Mouse (Mus musculus) myocyte (in vitro differentiated cells): ENCODE results near the gene Ciz1. TPM values are rescaled to one million over a fixed set of nuclear protein-coding genes. Genes with fewer than 3 reads are reported as not detected.

Experiments
- H3K27me3 ChIP-seq: one replicate; pipeline ENCODE4 v1.6.1; 2011; ENCODE audit not compliant: control insufficient read depth, insufficient read depth, insufficient read length
- H3K36me3 ChIP-seq: one replicate; pipeline ENCODE4 v1.6.1; 2011; ENCODE audit not compliant: control insufficient read depth, insufficient read depth
- H3K4me2 ChIP-seq: one replicate; pipeline ENCODE4 v1.6.1; 2011; ENCODE audit warnings: low read depth, control low read depth
- H3K4me3 ChIP-seq: one replicate; pipeline ENCODE4 v1.5.1; 2011; ENCODE audit warnings: mild to moderate bottlenecking, control low read depth, moderate library complexity
- H3K79me2 ChIP-seq: one replicate; pipeline ENCODE4 v1.6.1; 2011; ENCODE audit not compliant: control insufficient read depth, insufficient read depth
- H3ac ChIP-seq: one replicate; pipeline ENCODE4 v1.6.1; 2011; ENCODE audit not compliant: control insufficient read depth, insufficient read length
- CEBPB ChIP-seq: IDR thresholded peaks from 2 replicates; pipeline ENCODE4 v1.6.1; 2011; ENCODE audit warnings: mild to moderate bottlenecking, moderate library complexity; ENCODE audit not compliant: poor library complexity, insufficient read depth, severe bottlenecking
- E2F4 ChIP-seq: IDR thresholded peaks from one replicate; pipeline ENCODE4 v1.6.1; 2011; ENCODE audit warnings: mild to moderate bottlenecking, control low read depth, moderate library complexity; ENCODE audit not compliant: insufficient read depth
- MAX ChIP-seq: IDR thresholded peaks from one replicate; pipeline ENCODE4 v1.6.1; 2011; ENCODE audit warnings: low read depth, mild to moderate bottlenecking, control low read depth
- MYOD1 ChIP-seq, 3 experiments: IDR thresholded peaks; one replicate each; pipeline ENCODE4 v1.6.1; 2011; ENCODE audit warnings: control low read depth in 2 of 3, low read depth in 2 of 3, mild to moderate bottlenecking in 2 of 3, moderate library complexity in 1 of 3; ENCODE audit not compliant: insufficient read length in 2 of 3, control insufficient read depth in 1 of 3
- MYOG ChIP-seq, 3 experiments: IDR thresholded peaks; one replicate each; pipeline ENCODE4 v1.6.1; 2011; ENCODE audit warnings: control low read depth in 2 of 3, low read depth in 2 of 3, mild to moderate bottlenecking in 2 of 3; ENCODE audit not compliant: insufficient read length in 2 of 3, control insufficient read depth in 1 of 3, insufficient read depth in 1 of 3
- POLR2A ChIP-seq: IDR thresholded peaks from one replicate; pipeline ENCODE4 v1.6.1; 2011; ENCODE audit warnings: low read depth, mild to moderate bottlenecking, control low read depth, moderate library complexity; ENCODE audit not compliant: insufficient read length
- POLR2AphosphoS2 ChIP-seq: IDR thresholded peaks from one replicate; pipeline ENCODE4 v1.6.1; 2011; ENCODE audit warnings: low read depth, control low read depth; ENCODE audit not compliant: insufficient read length
- REST ChIP-seq: IDR thresholded peaks from one replicate; pipeline ENCODE4 v1.6.1; 2011; ENCODE audit warnings: mild to moderate bottlenecking, control low read depth, moderate library complexity; ENCODE audit not compliant: insufficient read depth, insufficient read length
- SRF ChIP-seq: IDR thresholded peaks from one replicate; pipeline ENCODE4 v1.6.1; 2011; ENCODE audit warnings: low read depth; ENCODE audit not compliant: control insufficient read depth, insufficient read length
- TCF12 ChIP-seq: IDR thresholded peaks from one replicate; pipeline ENCODE4 v1.6.1; 2011; ENCODE audit warnings: mild to moderate bottlenecking, control low read depth; ENCODE audit not compliant: poor library complexity, insufficient read depth, severe bottlenecking
- TCF3 ChIP-seq: IDR thresholded peaks from one replicate; pipeline ENCODE4 v1.6.1; 2011; ENCODE audit warnings: low read depth, control low read depth; ENCODE audit not compliant: insufficient read length
- USF1 ChIP-seq: IDR thresholded peaks from one replicate; pipeline ENCODE4 v1.6.1; 2011; ENCODE audit warnings: low read depth, mild to moderate bottlenecking, control low read depth, moderate library complexity
- polyA plus RNA-seq: library from polyadenylated mRNA; unstranded; fragments of >200 nt; fragmentation: generic; extraction: Trizol; gene quantifications from one replicate; pipeline ENCODE4 v1.2.1, GENCODE M21; 2012; ENCODE audit warnings: missing spikeins

Ciz1 gene
- polyA plus RNA-seq, 1 experiment: 54.2 TPM

DNA sequence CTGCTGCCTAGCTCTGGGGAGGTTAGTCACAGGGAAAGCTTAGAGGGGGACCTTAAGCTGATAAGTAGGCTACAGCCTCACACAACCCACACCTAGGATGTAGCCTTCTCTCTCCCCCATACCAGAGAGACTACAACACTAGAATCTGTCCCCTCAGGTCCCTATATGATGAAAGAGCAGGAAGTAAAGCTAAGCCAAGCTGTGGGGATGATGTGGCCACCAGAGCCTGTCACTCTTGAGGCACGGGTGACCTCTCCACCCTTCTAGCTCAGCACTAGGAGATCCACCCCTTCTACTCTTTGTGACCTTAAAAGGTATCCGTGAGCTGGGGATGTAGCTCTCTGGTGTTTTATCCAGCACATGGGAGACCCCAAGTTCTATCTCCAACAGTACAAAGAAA lies 37.0 kb downstream of the Ciz1 start:
- no peak overlapping the region for H3ac ChIP-seq
- H3K79me2 ChIP-seq: no peaks in the 10 kb centered on the region
- H3K4me2 ChIP-seq: no peak overlapping the region
- no peak overlapping the region for H3K4me3 ChIP-seq
- H3K36me3 ChIP-seq: no peaks in the 10 kb centered on the region
- peaks cover 19% of the 10 kb centered on the region for H3K27me3 ChIP-seq
- TF ChIP-seq CEBPB: no peak
- no peak for TF ChIP-seq REST
- TF ChIP-seq E2F4: no peak
- no peak for TF ChIP-seq POLR2AphosphoS2
- no peak for TF ChIP-seq USF1
- TF ChIP-seq SRF: no peak

DNA sequence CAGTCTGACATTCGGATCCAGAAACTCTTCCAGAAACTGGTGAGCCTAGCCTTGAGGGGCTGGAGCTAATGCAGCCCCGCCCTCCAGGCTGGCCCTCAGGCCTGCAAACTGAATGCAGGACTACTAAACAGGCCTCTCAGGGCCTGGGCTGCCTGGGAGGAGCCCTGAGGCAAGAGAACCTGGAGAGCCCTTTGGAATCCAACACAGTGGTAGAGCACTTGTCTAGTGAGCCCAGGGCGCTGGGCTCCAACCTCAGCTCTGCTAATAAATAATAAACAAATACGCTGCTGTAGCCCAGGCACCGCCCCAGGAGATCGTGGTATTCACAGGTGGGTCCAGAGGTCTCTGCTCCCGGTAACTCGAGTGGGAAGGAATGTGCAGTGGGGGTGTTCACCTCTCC lies 38.7 kb downstream of the Ciz1 start:
- TF ChIP-seq TCF3: no peak
- no peak for TF ChIP-seq POLR2A
- no peak for TF ChIP-seq MAX
- TF ChIP-seq USF1: no peak
- TF ChIP-seq MYOG (IDR thresholded peaks at IDR 0.05; ENCODE audit: control insufficient read depth in 1 of 3, insufficient read depth in 1 of 3, insufficient read length in 2 of 3, low read depth in 2 of 3): no peak
- no peak for TF ChIP-seq MYOD1 (IDR thresholded peaks at IDR 0.05; ENCODE audit: control insufficient read depth in 1 of 3, insufficient read length in 2 of 3, low read depth in 2 of 3)
- no peak for TF ChIP-seq REST
- no peak for TF ChIP-seq TCF12
- no peak for TF ChIP-seq POLR2AphosphoS2
- TF ChIP-seq CEBPB: no peak
- TF ChIP-seq SRF: no peak
- TF ChIP-seq E2F4: no peak
- no peak overlapping the region for H3K4me3 ChIP-seq
- no peak overlapping the region for H3ac ChIP-seq
- H3K79me2 ChIP-seq: no peaks in the 10 kb centered on the region
- no peak overlapping the region for H3K4me2 ChIP-seq
- H3K27me3 ChIP-seq: peaks cover 12% of the 10 kb centered on the region
- no peaks in the 10 kb centered on the region for H3K36me3 ChIP-seq

GRCm38 (mm10) chr2:32392063-32392462 lies 39.9 kb downstream of the Ciz1 start:
- Histone ChIP-seq H3K36me3 (no peaks in the 10 kb centered on the region), H3K27me3 (peaks cover 7% of the 10 kb centered on the region), H3K79me2 (peaks cover 6% of the 10 kb centered on the region), H3K4me3 (no peak overlapping the region), H3K4me2 (no peak overlapping the region), H3ac (no peak overlapping the region)
- TF ChIP-seq POLR2AphosphoS2 (no peak), TCF3 (no peak), TCF12 (no peak), CEBPB (no peak), MYOD1 (IDR thresholded peaks at IDR 0.05; ENCODE audit: control insufficient read depth in 1 of 3, insufficient read length in 2 of 3, low read depth in 2 of 3) (no peak), MYOG (IDR thresholded peaks at IDR 0.05; ENCODE audit: control insufficient read depth in 1 of 3, insufficient read depth in 1 of 3, insufficient read length in 2 of 3, low read depth in 2 of 3) (no peak), E2F4 (no peak), USF1 (no peak), SRF (no peak), REST (no peak), POLR2A (no peak), MAX (no peak)

- H3K27me3 ChIP-seq: no peaks in the 10 kb centered on the region
- peak overlapping the region; percentile 59 for H3ac ChIP-seq
- H3K4me2 ChIP-seq: peak overlapping the region; percentile 91
- H3K36me3 ChIP-seq: no peaks in the 10 kb centered on the region
- H3K4me3 ChIP-seq: peak overlapping the region; percentile 83
- TF ChIP-seq CEBPB (no peak), SRF (no peak), POLR2A (no peak), REST (no peak), TCF3 (no peak), MYOD1 (IDR thresholded peaks at IDR 0.05; ENCODE audit: control insufficient read depth in 1 of 3, insufficient read length in 2 of 3, low read depth in 2 of 3) (no peak), POLR2AphosphoS2 (no peak), MYOG (IDR thresholded peaks at IDR 0.05; ENCODE audit: control insufficient read depth in 1 of 3, insufficient read depth in 1 of 3, insufficient read length in 2 of 3, low read depth in 2 of 3) (no peak)
- H3K79me2 ChIP-seq: peaks cover 23% of the 10 kb centered on the region
Observed at GRCm38 (mm10) chr2:32394973-32395372, 42.8 kb downstream of the Ciz1 start.

- TF ChIP-seq TCF3 (no peak), POLR2AphosphoS2 (peak; percentile 53), TCF12 (no peak), MYOD1 (IDR thresholded peaks at IDR 0.05; ENCODE audit: control insufficient read depth in 1 of 3, insufficient read length in 2 of 3, low read depth in 2 of 3) (no peak), MYOG (IDR thresholded peaks at IDR 0.05; ENCODE audit: control insufficient read depth in 1 of 3, insufficient read depth in 1 of 3, insufficient read length in 2 of 3, low read depth in 2 of 3) (no peak), POLR2A (peak; percentile 53), MAX (peak; percentile 89), REST (no peak), E2F4 (no peak), SRF (no peak), CEBPB (no peak), USF1 (peak; percentile 98)
- Histone ChIP-seq H3K79me2 (peaks cover 23% of the 10 kb centered on the region), H3ac (peak within 1 kb of the TSS; percentile 59), H3K4me2 (peak within 1 kb of the TSS; percentile 99), H3K4me3 (peak within 1 kb of the TSS; percentile 83), H3K36me3 (no peaks in the 10 kb centered on the region), H3K27me3 (no peaks in the 10 kb centered on the region)
Observed at GRCm38 (mm10) chr2:32395484-32395945, 43.4 kb downstream of the Ciz1 start, which contains the start of gene Ptges2. Gene Ptges2 (plus strand): TSS chr2:32395896.
